Mouse (Mus musculus) Patski (cell line): ENCODE results near the gene BC025920. TPM values are rescaled to one million over a fixed set of nuclear protein-coding genes. Genes with fewer than 3 reads are reported as not detected.
A peak's percentile ranks its signal among the peaks of the same experiment; 100 is the strongest.

Source experiments
- ATAC-seq: fragments of 100-300 bp; one replicate; pipeline ENCODE4 v1.8.0; 2021
- CTCF ChIA-PET: fragments of 350-600 bp; sonication (Branson Sonifier 250); formaldehyde crosslinking; loops from one replicate; lab custom pipeline; 2022; ENCODE audit warnings: inconsistent platforms; lab: Charles Lee
- POLR2A ChIA-PET: fragments of 350-600 bp; sonication (Branson Sonifier 250); formaldehyde crosslinking; loops from one replicate; lab custom pipeline; 2022; ENCODE audit warnings: antibody characterized with exemption, inconsistent platforms; lab: Charles Lee
- DNase-seq: peaks from one replicate; pipeline ENCODE4 v3.0.0-alpha.2; 2011; ENCODE audit warnings: low read depth, low spot score
- H3K27me3 ChIP-seq: fragments of 371-371 bp; one replicate; pipeline ENCODE4 v1.5.1; 2021
- CTCF ChIP-seq: fragments of 100-300 bp; IDR thresholded peaks from one replicate; pipeline ENCODE4 v1.5.1; 2021
- in situ Hi-C: fragments of 300-500 bp; cut with MboI; formaldehyde crosslinking; loops from 3 replicates; pipeline ENCODE4 v1.11.1; 2018; ENCODE audit warnings: low pct_unique_long_range_greater_than_20kb, mixed read lengths
- polyA plus RNA-seq: library from polyadenylated mRNA; unstranded; gene quantifications from one replicate; pipeline ENCODE4 v1.2.3, GENCODE M21; 2021

Gene BC025920
- polyA plus RNA-seq, result 1.1 TPM

GRCm38 (mm10) chr10:81605974-81606751 lies at the start of gene BC025920:
Gene BC025920 (plus strand): TSS chr10:81606270.
- DNase-seq (peak; percentile 97), ATAC-seq (peak; percentile 94)
- POLR2A ChIA-PET, result interaction anchor here (0.8 to 1.4 kb wide), 2 partner anchors 46 kb away, joined by 3 read pairs; partner anchors contain the start of gene Aes
- TF ChIP-seq CTCF, result no peak
- H3K27me3 ChIP-seq, result no peaks in the 10 kb centered on the region
- in situ Hi-C loops, result loop anchor here (10.0 kb wide), 2 partner anchors 51 to 559 kb away; partner anchors contain the start of gene Aes
- CTCF ChIA-PET, result interaction anchor here (0.8 to 3.7 kb wide), 4 partner anchors 20 to 572 kb away, joined by 3 to 16 read pairs (median 4); no protein-coding TSS in a partner anchor

GRCm38 (mm10) chr10:81556282-81556681 lies 49.8 kb upstream of the BC025920 start:
- POLR2A ChIA-PET, result interaction anchor here (0.8 kb wide), 1 partner anchor 16 kb away, joined by 3 read pairs; no protein-coding TSS in a partner anchor
- CTCF ChIA-PET, result interaction anchor here (1.3 to 1.6 kb wide), 3 partner anchors 47 to 55 kb away, joined by 3 to 6 read pairs (median 6); no protein-coding TSS in a partner anchor
- TF ChIP-seq CTCF, result no peak
- in situ Hi-C loops, result loop anchor here (10.0 kb wide), 1 partner anchor 49 kb away; the partner anchor contains the start of genes BC025920 and Tle6
- no peaks in the 10 kb centered on the region for H3K27me3 ChIP-seq
- ATAC-seq, result no peak
- no peak for DNase-seq

GRCm38 (mm10) chr10:81557491-81557890 lies 48.6 kb upstream of the BC025920 start:
- no peaks in the 10 kb centered on the region for H3K27me3 ChIP-seq
- ATAC-seq, result no peak
- no peak for DNase-seq
- in situ Hi-C loops, result loop anchor here (10.0 kb wide), 1 partner anchor 47 kb away; the partner anchor contains the start of genes BC025920 and Tle6
- ChIA-PET CTCF (no interaction called here), POLR2A (no interaction called here)
- no peak for TF ChIP-seq CTCF

- DNase-seq, result no peak
- in situ Hi-C loops, result loop anchor here (10.0 kb wide), 1 partner anchor 46 kb away; the partner anchor contains the start of genes BC025920 and Tle6
- ChIA-PET POLR2A (interaction anchor here (0.9 to 3.6 kb wide), 2 partner anchors 12 to 46 kb away, joined by 3 to 24 read pairs; no protein-coding TSS in a partner anchor), CTCF (interaction anchor here (1.5 kb wide), 1 partner anchor 9 kb away, joined by 7 read pairs; no protein-coding TSS in a partner anchor)
- no peak for ATAC-seq
- no peaks in the 10 kb centered on the region for H3K27me3 ChIP-seq
- no peak for TF ChIP-seq CTCF
Observed at GRCm38 (mm10) chr10:81559163-81559626, 46.9 kb upstream of the BC025920 start, which contains the start of gene Aes. Gene Aes (plus strand): TSS chr10:81559488.

GRCm38 (mm10) chr10:81559627-81560539 lies 46.2 kb upstream of the BC025920 start:
- ChIA-PET POLR2A (interaction anchor here (0.6 to 3.6 kb wide), 6 partner anchors 8 to 793 kb away, joined by 3 to 24 read pairs (median 3); no protein-coding TSS in a partner anchor), CTCF (interaction anchor here (1.2 to 1.5 kb wide), 2 partner anchors 9 to 11 kb away, joined by 3 to 7 read pairs; no protein-coding TSS in a partner anchor)
- TF ChIP-seq CTCF, result no peak
- ATAC-seq (no peak), DNase-seq (no peak)
- no peaks in the 10 kb centered on the region for H3K27me3 ChIP-seq
- in situ Hi-C loops, result loop anchor here (10.0 kb wide), 1 partner anchor 45 kb away; the partner anchor contains the start of genes BC025920 and Tle6

GRCm38 (mm10) chr10:81560719-81561459 lies 45.2 kb upstream of the BC025920 start:
- ChIA-PET POLR2A (interaction anchor here (0.6 to 3.6 kb wide), 4 partner anchors 9 to 794 kb away, joined by 3 to 24 read pairs (median 8); no protein-coding TSS in a partner anchor), CTCF (interaction anchor here (1.2 to 5.7 kb wide), 3 partner anchors 10 kb away, joined by 3 to 48 read pairs (median 8); no protein-coding TSS in a partner anchor)
- in situ Hi-C loops, result no loop called here
- TF ChIP-seq CTCF, result no peak
- DNase-seq, result no peak
- ATAC-seq, result peak; percentile 18
- no peaks in the 10 kb centered on the region for H3K27me3 ChIP-seq

GRCm38 (mm10) chr10:81562411-81562810 lies 43.7 kb upstream of the BC025920 start:
- ATAC-seq, result no peak
- no peak for TF ChIP-seq CTCF
- in situ Hi-C loops, result no loop called here
- DNase-seq, result no peak
- CTCF ChIA-PET, result interaction anchor here (0.9 to 5.7 kb wide), 4 partner anchors 9 to 42 kb away, joined by 3 to 48 read pairs (median 6); partner anchors contain the start of gene Tle2
- H3K27me3 ChIP-seq, result no peaks in the 10 kb centered on the region
- POLR2A ChIA-PET, result interaction anchor here (0.7 to 3.6 kb wide), 5 partner anchors 9 to 40 kb away, joined by 3 to 24 read pairs (median 8); no protein-coding TSS in a partner anchor

GRCm38 (mm10) chr10:81563481-81563880 lies 42.6 kb upstream of the BC025920 start:
- no peak for TF ChIP-seq CTCF
- ATAC-seq, result peak; percentile 48
- CTCF ChIA-PET, result interaction anchor here (1.1 to 5.7 kb wide), 4 partner anchors 10 to 42 kb away, joined by 3 to 48 read pairs (median 5); partner anchors contain the start of genes BC025920 and Tle2
- in situ Hi-C loops, result no loop called here
- DNase-seq, result peak; percentile 27
- POLR2A ChIA-PET, result interaction anchor here (0.6 to 1.6 kb wide), 4 partner anchors 9 to 68 kb away, joined by 3 to 4 read pairs (median 3); partner anchors contain the start of gene Ncln
- no peaks in the 10 kb centered on the region for H3K27me3 ChIP-seq
